ENCODE assay signal across 34 mouse cellular contexts in the genomic region with DNA sequence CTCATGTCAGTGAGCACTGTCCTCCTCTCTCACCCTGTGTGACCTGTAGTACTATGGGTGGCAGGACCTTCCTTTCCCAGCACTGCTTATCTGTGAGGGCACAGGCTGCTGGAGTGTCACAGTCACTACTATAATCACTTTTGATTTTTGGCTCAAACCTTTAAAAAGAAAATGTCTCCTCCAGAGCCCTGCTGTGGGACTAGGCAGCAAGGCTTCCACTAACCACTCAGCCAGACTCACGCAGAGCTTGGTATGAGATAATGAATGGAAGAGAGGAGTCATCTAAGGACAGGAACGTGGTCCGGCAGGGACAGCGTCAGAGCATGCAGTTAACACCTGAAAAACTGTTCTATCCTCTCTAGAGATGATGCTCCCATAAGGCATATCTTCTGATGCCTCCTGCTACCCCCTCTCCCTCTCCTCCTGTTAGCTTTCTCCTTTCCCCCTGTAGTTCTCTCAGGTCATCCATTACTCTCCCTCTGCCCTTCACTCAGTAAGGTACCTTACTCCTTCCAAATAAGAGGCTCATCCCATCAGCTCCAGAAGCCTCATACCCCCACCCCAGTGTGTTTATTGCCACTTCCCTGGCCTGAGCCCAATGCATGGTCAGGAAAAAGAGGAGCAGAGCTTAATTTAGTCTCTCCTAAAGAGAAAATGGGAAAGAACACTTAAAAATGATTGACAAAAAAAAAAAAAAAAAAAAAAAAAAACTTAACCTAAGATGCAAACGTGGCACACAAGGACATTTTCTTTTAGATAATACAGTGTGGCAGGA. TPM values are rescaled to one million over a fixed set of nuclear protein-coding genes. Genes with fewer than 3 reads are reported as not detected.
"Had no signal": no experiment of that assay in that cellular context is flagged by ENCODE, and none has a peak within 500 bp of the region (broad histone marks: within the 10 kb centered on the region; RNA-seq: fewer than 3 reads in every experiment).

No protein-coding gene starts in this region.

- H3K4me3 ChIP-seq: gastrocnemius, adult 2 months; heart, adult 2 months; heart, embryonic 13.5 days; heart, embryonic 15.5 days; hindbrain, embryonic 10.5 days; hindbrain, embryonic 12.5 days; intestine, embryonic 15.5 days; layer of hippocampus, adult 2 months; left cerebral cortex, adult 2 months; limb, embryonic 10.5 days; limb, embryonic 12.5 days; liver, embryonic 13.5 days; liver, embryonic 15.5 days had no signal

- H3K4me1 ChIP-seq: heart, embryonic 13.5 days; heart, embryonic 15.5 days; hindbrain, embryonic 10.5 days; hindbrain, embryonic 12.5 days; intestine, embryonic 15.5 days; limb, embryonic 10.5 days; limb, embryonic 12.5 days; liver, embryonic 13.5 days; liver, embryonic 15.5 days had no signal

- H3K9me3 ChIP-seq: heart, embryonic 13.5 days; heart, embryonic 15.5 days; hindbrain, embryonic 10.5 days; hindbrain, embryonic 12.5 days; intestine, embryonic 15.5 days; limb, embryonic 10.5 days; limb, embryonic 12.5 days; liver, embryonic 13.5 days; liver, embryonic 15.5 days had no signal

- DNase-seq: gastrocnemius, adult 2 months; gastrocnemius, postnatal 10 days; gastrocnemius, postnatal 25 days; heart, adult 2 months; heart, postnatal 14 days; heart, postnatal 4 days; kidney, adult 18-20 months; kidney, adult 8-10 months; kidney, postnatal 10 days; kidney, postnatal 25 days; kidney, postnatal 4 days; liver; liver, embryonic 13.5 days; liver, postnatal 0 days had no signal

- H3K27me3 ChIP-seq: heart, embryonic 13.5 days; heart, embryonic 15.5 days; hindbrain, embryonic 12.5 days; intestine, embryonic 15.5 days; limb, embryonic 12.5 days; liver, embryonic 13.5 days; liver, embryonic 15.5 days had no signal

- H3K36me3 ChIP-seq: heart, embryonic 13.5 days; heart, embryonic 15.5 days; hindbrain, embryonic 10.5 days; hindbrain, embryonic 12.5 days; intestine, embryonic 15.5 days; limb, embryonic 10.5 days; limb, embryonic 12.5 days; liver, embryonic 13.5 days; liver, embryonic 15.5 days had no signal

- H3K27ac ChIP-seq: gastrocnemius, adult 2 months; heart, adult 2 months; heart, embryonic 13.5 days; heart, embryonic 15.5 days; hindbrain, embryonic 10.5 days; hindbrain, embryonic 12.5 days; hindbrain, embryonic 14.5 days; intestine, embryonic 15.5 days; layer of hippocampus, adult 2 months; left cerebral cortex, adult 2 months; limb, embryonic 10.5 days; limb, embryonic 12.5 days; liver, embryonic 13.5 days; liver, embryonic 15.5 days had no signal

RNA-seq across cellular contexts. Expression of gene Rbmxl2, which starts 41.2 kb away (rescaled TPM):
- polyA plus RNA-seq: heart, adult 2 months; heart, embryonic 11.5 days; heart, embryonic 13.5 days; heart, embryonic 15.5 days; heart, postnatal 0 days; hindbrain, embryonic 10.5 days; hindbrain, embryonic 12.5 days; hindbrain, embryonic 14.5 days; hindbrain, embryonic 16.5 days; inflammation-experienced regulatory T-cells, adult 6 months; intestine, embryonic 15.5 days; intestine, postnatal 0 days; kidney, embryonic 14.5 days; kidney, embryonic 16.5 days; limb, embryonic 10.5 days; limb, embryonic 12.5 days; limb, embryonic 14.5 days; liver, embryonic 11.5 days; liver, embryonic 13.5 days; liver, embryonic 15.5 days; liver, postnatal 0 days had no signal
